Mouse (Mus musculus): Measurements from ENCODE around the gene Gp5. TPM values are rescaled to one million over a fixed set of nuclear protein-coding genes. Genes with fewer than 3 reads are reported as not detected.

The Gp5 gene
- polyA plus RNA-seq, 1 experiment = 0.50 TPM

- H3ac ChIP-seq (ENCODE audit: control insufficient read depth, insufficient read length) = no peak overlapping the region
- H3K36me3 ChIP-seq (ENCODE audit: control insufficient read depth, insufficient read depth) = no peaks in the 10 kb centered on the region
- no peaks in the 10 kb centered on the region for H3K79me2 ChIP-seq (ENCODE audit: control insufficient read depth, insufficient read depth)
- no peaks in the 10 kb centered on the region for H3K27me3 ChIP-seq (ENCODE audit: control insufficient read depth, insufficient read depth, insufficient read length)
- no peak overlapping the region for H3K4me3 ChIP-seq
- TF ChIP-seq POLR2A (IDR thresholded peaks at IDR 0.05; ENCODE audit: insufficient read length, low read depth) (no peak), E2F4 (IDR thresholded peaks at IDR 0.05; ENCODE audit: insufficient read depth) (no peak), MYOD1 (IDR thresholded peaks at IDR 0.05; ENCODE audit: control insufficient read depth in 1 of 3, insufficient read length in 2 of 3, low read depth in 2 of 3) (no peak), SRF (IDR thresholded peaks at IDR 0.05; ENCODE audit: control insufficient read depth, insufficient read length, low read depth) (no peak), TCF3 (IDR thresholded peaks at IDR 0.05; ENCODE audit: insufficient read length, low read depth) (no peak)
- no peak overlapping the region for H3K4me2 ChIP-seq (ENCODE audit: low read depth)
Observed at GRCm38 (mm10) chr16:30278406-30278805, 32.2 kb downstream of the Gp5 start.

GRCm38 (mm10) chr16:30275558-30276340 lies 34.8 kb downstream of the Gp5 start:
- Histone ChIP-seq H3K79me2 (ENCODE audit: control insufficient read depth, insufficient read depth) (no peaks in the 10 kb centered on the region), H3K4me2 (ENCODE audit: low read depth) (no peak overlapping the region), H3ac (ENCODE audit: control insufficient read depth, insufficient read length) (no peak overlapping the region), H3K36me3 (ENCODE audit: control insufficient read depth, insufficient read depth) (no peaks in the 10 kb centered on the region), H3K4me3 (no peak overlapping the region), H3K27me3 (ENCODE audit: control insufficient read depth, insufficient read depth, insufficient read length) (no peaks in the 10 kb centered on the region)
- TF ChIP-seq SRF (IDR thresholded peaks at IDR 0.05; ENCODE audit: control insufficient read depth, insufficient read length, low read depth) = no peak
- TF ChIP-seq POLR2A (IDR thresholded peaks at IDR 0.05; ENCODE audit: insufficient read length, low read depth) = no peak
- TF ChIP-seq MYOG (IDR thresholded peaks at IDR 0.05; ENCODE audit: control insufficient read depth in 1 of 3, insufficient read depth in 1 of 3, insufficient read length in 2 of 3, low read depth in 2 of 3) = no peak
- TF ChIP-seq MYOD1 (IDR thresholded peaks at IDR 0.05; ENCODE audit: control insufficient read depth in 1 of 3, insufficient read length in 2 of 3, low read depth in 2 of 3) = no peak
- TF ChIP-seq CEBPB (IDR thresholded peaks at IDR 0.05; ENCODE audit: insufficient read depth, poor library complexity, severe bottlenecking) = no peak
- TF ChIP-seq POLR2AphosphoS2 (IDR thresholded peaks at IDR 0.05; ENCODE audit: insufficient read length, low read depth) = no peak
- no peak for TF ChIP-seq USF1 (IDR thresholded peaks at IDR 0.05; ENCODE audit: low read depth)
- no peak for TF ChIP-seq REST (IDR thresholded peaks at IDR 0.05; ENCODE audit: insufficient read depth, insufficient read length)
- no peak for TF ChIP-seq E2F4 (IDR thresholded peaks at IDR 0.05; ENCODE audit: insufficient read depth)
- no peak for TF ChIP-seq MAX (IDR thresholded peaks at IDR 0.05; ENCODE audit: low read depth)
- TF ChIP-seq TCF12 (IDR thresholded peaks at IDR 0.05; ENCODE audit: insufficient read depth, poor library complexity, severe bottlenecking) = no peak
- TF ChIP-seq TCF3 (IDR thresholded peaks at IDR 0.05; ENCODE audit: insufficient read length, low read depth) = no peak

GRCm38 (mm10) chr16:30273065-30273464 lies 37.5 kb downstream of the Gp5 start:
- no peak overlapping the region for H3ac ChIP-seq (ENCODE audit: control insufficient read depth, insufficient read length)
- H3K4me3 ChIP-seq = no peak overlapping the region
- TF ChIP-seq MAX (IDR thresholded peaks at IDR 0.05; ENCODE audit: low read depth) = no peak
- TF ChIP-seq E2F4 (IDR thresholded peaks at IDR 0.05; ENCODE audit: insufficient read depth) = no peak
- no peak for TF ChIP-seq CEBPB (IDR thresholded peaks at IDR 0.05; ENCODE audit: insufficient read depth, poor library complexity, severe bottlenecking)
- TF ChIP-seq POLR2AphosphoS2 (IDR thresholded peaks at IDR 0.05; ENCODE audit: insufficient read length, low read depth) = no peak
- TF ChIP-seq REST (IDR thresholded peaks at IDR 0.05; ENCODE audit: insufficient read depth, insufficient read length) = no peak
- no peak for TF ChIP-seq SRF (IDR thresholded peaks at IDR 0.05; ENCODE audit: control insufficient read depth, insufficient read length, low read depth)
- no peak for TF ChIP-seq MYOG (IDR thresholded peaks at IDR 0.05; ENCODE audit: control insufficient read depth in 1 of 3, insufficient read depth in 1 of 3, insufficient read length in 2 of 3, low read depth in 2 of 3)
- H3K36me3 ChIP-seq (ENCODE audit: control insufficient read depth, insufficient read depth) = no peaks in the 10 kb centered on the region
- no peak overlapping the region for H3K4me2 ChIP-seq (ENCODE audit: low read depth)
- H3K27me3 ChIP-seq (ENCODE audit: control insufficient read depth, insufficient read depth, insufficient read length) = no peaks in the 10 kb centered on the region
- H3K79me2 ChIP-seq (ENCODE audit: control insufficient read depth, insufficient read depth) = no peaks in the 10 kb centered on the region

- no peak for TF ChIP-seq POLR2AphosphoS2 (IDR thresholded peaks at IDR 0.05; ENCODE audit: insufficient read length, low read depth)
- TF ChIP-seq CEBPB (IDR thresholded peaks at IDR 0.05; ENCODE audit: insufficient read depth, poor library complexity, severe bottlenecking) = no peak
- no peak for TF ChIP-seq E2F4 (IDR thresholded peaks at IDR 0.05; ENCODE audit: insufficient read depth)
- no peaks in the 10 kb centered on the region for H3K79me2 ChIP-seq (ENCODE audit: control insufficient read depth, insufficient read depth)
- H3ac ChIP-seq (ENCODE audit: control insufficient read depth, insufficient read length) = no peak overlapping the region
- no peaks in the 10 kb centered on the region for H3K27me3 ChIP-seq (ENCODE audit: control insufficient read depth, insufficient read depth, insufficient read length)
- no peak overlapping the region for H3K4me2 ChIP-seq (ENCODE audit: low read depth)
- H3K4me3 ChIP-seq = no peak overlapping the region
- H3K36me3 ChIP-seq (ENCODE audit: control insufficient read depth, insufficient read depth) = no peaks in the 10 kb centered on the region
Observed at GRCm38 (mm10) chr16:30271941-30272595, 38.5 kb downstream of the Gp5 start.

- Histone ChIP-seq H3K27me3 (ENCODE audit: control insufficient read depth, insufficient read depth, insufficient read length) (no peaks in the 10 kb centered on the region), H3K79me2 (ENCODE audit: control insufficient read depth, insufficient read depth) (no peaks in the 10 kb centered on the region), H3K4me3 (no peak overlapping the region), H3ac (ENCODE audit: control insufficient read depth, insufficient read length) (no peak overlapping the region), H3K4me2 (ENCODE audit: low read depth) (no peak overlapping the region), H3K36me3 (ENCODE audit: control insufficient read depth, insufficient read depth) (no peaks in the 10 kb centered on the region)
- TF ChIP-seq TCF3 (IDR thresholded peaks at IDR 0.05; ENCODE audit: insufficient read length, low read depth) (no peak), SRF (IDR thresholded peaks at IDR 0.05; ENCODE audit: control insufficient read depth, insufficient read length, low read depth) (peak; percentile 46), MYOG (IDR thresholded peaks at IDR 0.05; ENCODE audit: control insufficient read depth in 1 of 3, insufficient read depth in 1 of 3, insufficient read length in 2 of 3, low read depth in 2 of 3) (no peak), USF1 (IDR thresholded peaks at IDR 0.05; ENCODE audit: low read depth) (no peak), TCF12 (IDR thresholded peaks at IDR 0.05; ENCODE audit: insufficient read depth, poor library complexity, severe bottlenecking) (no peak), CEBPB (IDR thresholded peaks at IDR 0.05; ENCODE audit: insufficient read depth, poor library complexity, severe bottlenecking) (no peak)
Observed at GRCm38 (mm10) chr16:30271223-30271761, 39.3 kb downstream of the Gp5 start.
